Mouse (Mus musculus): ENCODE measurements around the gene Slc25a19.
"Not testable (repeated sequence)": the region's sequence is repeated elsewhere in the genome, so short reads cannot be mapped to it uniquely, and the experiment has no call there.

GRCm38 (mm10) chr11:115645498-115645897, 17.4 kb upstream of the Slc25a19 start:
- not testable (repeated sequence) for TF ChIP-seq CTCF (IDR thresholded peaks at IDR 0.05; ENCODE audit: control insufficient read depth, insufficient read depth, low read length); POLR2A (IDR thresholded peaks at IDR 0.05; ENCODE audit: borderline replicate concordance, control insufficient read depth, low read depth, low read length)

Data from bone marrow, adult 2 months (tissue).